Mouse (Mus musculus) CH12.LX (cell line): ENCODE measurements around the gene Slc36a3. TPM values are rescaled to one million over a fixed set of nuclear protein-coding genes. Genes with fewer than 3 reads are reported as not detected.

ENCODE experiments used
- DNase-seq: peaks from one replicate; pipeline ENCODE4 v3.0.0-alpha.2; 2013; ENCODE audit errors: extremely low read depth
- H3K27ac ChIP-seq: 2 replicates; pipeline ENCODE4 v1.5.1; 2012; ENCODE audit warnings: low read depth, mild to moderate bottlenecking, control low read depth, moderate library complexity; ENCODE audit not compliant: insufficient read depth
- H3K27me3 ChIP-seq: replicated peaks from 2 replicates; pipeline ENCODE3; 2012; ENCODE audit warnings: inconsistent platforms
- H3K36me3 ChIP-seq, 2 experiments: replicated peaks in 1 of 2; 2 replicates each; pipeline versions ENCODE3 to v1.6.1; 2012; ENCODE audit warnings: inconsistent platforms in 1 of 2, low read length in 1 of 2, mild to moderate bottlenecking in 1 of 2, mixed read lengths in 1 of 2, moderate library complexity in 1 of 2; ENCODE audit not compliant: control insufficient read depth in 1 of 2, insufficient read depth in 1 of 2
- H3K4me1 ChIP-seq, 2 experiments: 2 replicates each; pipeline ENCODE4 v1.6.1; 2012; ENCODE audit warnings: inconsistent platforms in 1 of 2, moderate library complexity in 1 of 2; ENCODE audit not compliant: insufficient read depth in 2 of 2, control insufficient read depth in 1 of 2
- H3K4me2 ChIP-seq: 2 replicates; pipeline ENCODE4 v1.6.1; 2012; ENCODE audit warnings: low read depth, mild to moderate bottlenecking, control low read depth; ENCODE audit not compliant: poor library complexity, insufficient read depth, severe bottlenecking
- H3K4me3 ChIP-seq, 3 experiments: fragments of 150-350 bp in 1 of 3; sonication (generic) in 1 of 3; replicated peaks in 1 of 3; 2 replicates each; pipeline versions ENCODE3 to v1.5.1; 2011 to 2012; ENCODE audit warnings: low read depth in 2 of 3, low read length in 2 of 3, mild to moderate bottlenecking in 2 of 3, moderate library complexity in 2 of 3, control low read depth in 1 of 3, improper control_type of control experiment in 1 of 3, inconsistent platforms in 1 of 3, mixed read lengths in 1 of 3; ENCODE audit not compliant: poor library complexity in 1 of 3
- H3K79me2 ChIP-seq: replicated peaks from 2 replicates; pipeline ENCODE4 v1.6.1; 2012; ENCODE audit warnings: mild to moderate bottlenecking, moderate library complexity; ENCODE audit not compliant: control insufficient read depth, poor library complexity, insufficient read depth, severe bottlenecking; ENCODE audit errors: extremely low read depth
- H3K9ac ChIP-seq: 2 replicates; pipeline ENCODE4 v1.6.1; 2012; ENCODE audit warnings: low read depth, mild to moderate bottlenecking, control low read depth, moderate library complexity; ENCODE audit not compliant: insufficient read depth
- H3K9me3 ChIP-seq: replicated peaks from 2 replicates; pipeline ENCODE3; 2012; ENCODE audit warnings: low read length, inconsistent platforms, mixed read lengths
- BHLHE40 ChIP-seq: IDR thresholded peaks from 2 replicates; pipeline ENCODE4 v1.6.1; 2011; ENCODE audit warnings: mild to moderate bottlenecking, low read depth, low read length, improper control_type of control experiment
- CHD1 ChIP-seq: IDR thresholded peaks from 2 replicates; pipeline ENCODE4 v1.6.1; 2012; ENCODE audit warnings: low read depth, low read length, improper control_type of control experiment, inconsistent platforms
- CHD2 ChIP-seq: IDR thresholded peaks from 2 replicates; pipeline ENCODE4 v1.6.1; 2011; ENCODE audit warnings: low read length, improper control_type of control experiment
- CTCF ChIP-seq, 2 experiments: IDR thresholded peaks in 1 of 2; conservative IDR thresholded peaks in 1 of 2; 2 replicates each; pipeline ENCODE4 v1.5.1; 2011 to 2012; ENCODE audit warnings: low read depth in 2 of 2, low read length in 2 of 2, improper control_type of control experiment in 1 of 2, inconsistent platforms in 1 of 2, mild to moderate bottlenecking in 1 of 2, moderate library complexity in 1 of 2
- E2F4 ChIP-seq: IDR thresholded peaks from 2 replicates; pipeline ENCODE4 v1.6.1; 2011; ENCODE audit warnings: low read depth, low read length, improper control_type of control experiment; ENCODE audit not compliant: insufficient replicate concordance
- ELF1 ChIP-seq: IDR thresholded peaks from 2 replicates; pipeline ENCODE4 v1.6.1; 2014; ENCODE audit warnings: low read depth, mild to moderate bottlenecking, inconsistent platforms, low read length, improper control_type of control experiment
- EP300 ChIP-seq: IDR thresholded peaks from 2 replicates; pipeline ENCODE4 v1.6.1; 2011; ENCODE audit warnings: low read length, improper control_type of control experiment
- ETS1 ChIP-seq: conservative IDR thresholded peaks from 2 replicates; pipeline ENCODE4 v1.6.1; 2012; ENCODE audit warnings: low read depth, mild to moderate bottlenecking, inconsistent platforms, low read length, improper control_type of control experiment, moderate library complexity
- GABPA ChIP-seq: IDR thresholded peaks from 2 replicates; pipeline ENCODE4 v1.6.1; 2012; ENCODE audit warnings: low read depth, low read length, improper control_type of control experiment, inconsistent platforms; ENCODE audit not compliant: insufficient replicate concordance
- HCFC1 ChIP-seq: IDR thresholded peaks from 2 replicates; pipeline ENCODE4 v1.6.1; 2012; ENCODE audit warnings: low read depth, mild to moderate bottlenecking, inconsistent platforms, low read length, improper control_type of control experiment
- IRF4 ChIP-seq: IDR thresholded peaks from 2 replicates; pipeline ENCODE4 v1.6.1; 2014; ENCODE audit warnings: low read depth, mild to moderate bottlenecking, inconsistent platforms, low read length, improper control_type of control experiment
- JUN ChIP-seq: IDR thresholded peaks from 2 replicates; pipeline ENCODE4 v1.6.1; 2011; ENCODE audit warnings: low read depth, mild to moderate bottlenecking, low read length, improper control_type of control experiment, moderate library complexity; ENCODE audit not compliant: insufficient read depth
- JUND ChIP-seq: conservative IDR thresholded peaks from 2 replicates; pipeline ENCODE4 v1.6.1; 2011; ENCODE audit warnings: low read depth, low read length, improper control_type of control experiment
- KAT2A ChIP-seq: IDR thresholded peaks from 2 replicates; pipeline ENCODE4 v1.6.1; 2012; ENCODE audit warnings: low read length, improper control_type of control experiment, inconsistent platforms; ENCODE audit not compliant: insufficient replicate concordance
- MAFK ChIP-seq: IDR thresholded peaks from 2 replicates; pipeline ENCODE4 v1.6.1; 2011; ENCODE audit warnings: low read length, improper control_type of control experiment; ENCODE audit not compliant: insufficient replicate concordance
- MAX ChIP-seq: IDR thresholded peaks from 2 replicates; pipeline ENCODE4 v1.6.1; 2011; ENCODE audit warnings: low read length, improper control_type of control experiment
- MAZ ChIP-seq: IDR thresholded peaks from 2 replicates; pipeline ENCODE4 v1.6.1; 2012; ENCODE audit warnings: low read depth, mild to moderate bottlenecking, inconsistent platforms, low read length, improper control_type of control experiment, moderate library complexity
- MEF2A ChIP-seq: IDR thresholded peaks from 2 replicates; pipeline ENCODE4 v1.6.1; 2014; ENCODE audit warnings: low read depth, mild to moderate bottlenecking, inconsistent platforms, low read length, improper control_type of control experiment, borderline replicate concordance
- MXI1 ChIP-seq: IDR thresholded peaks from 2 replicates; pipeline ENCODE4 v1.6.1; 2011; ENCODE audit warnings: mild to moderate bottlenecking, low read depth, low read length, improper control_type of control experiment
- MYC ChIP-seq: IDR thresholded peaks from 2 replicates; pipeline ENCODE4 v1.6.1; 2011; ENCODE audit warnings: low read depth, mild to moderate bottlenecking, improper control_type of control experiment, low read length
- NELFE ChIP-seq: IDR thresholded peaks from 2 replicates; pipeline ENCODE4 v1.6.1; 2011; ENCODE audit warnings: low read depth, low read length, improper control_type of control experiment
- NRF1 ChIP-seq: IDR thresholded peaks from 2 replicates; pipeline ENCODE4 v1.6.1; 2014; ENCODE audit warnings: low read depth, mild to moderate bottlenecking, inconsistent platforms, low read length, improper control_type of control experiment, moderate library complexity
- PAX5 ChIP-seq: IDR thresholded peaks from 2 replicates; pipeline ENCODE4 v1.6.1; 2012; ENCODE audit warnings: low read length, inconsistent platforms, mixed read lengths
- POLR2A ChIP-seq: IDR thresholded peaks from 2 replicates; pipeline ENCODE4 v1.6.1; 2011; ENCODE audit warnings: low read depth, mild to moderate bottlenecking, improper control_type of control experiment, low read length
- RAD21 ChIP-seq: IDR thresholded peaks from 2 replicates; pipeline ENCODE4 v1.6.1; 2011; ENCODE audit warnings: low read depth, mild to moderate bottlenecking, low read length, improper control_type of control experiment, moderate library complexity
- RCOR1 ChIP-seq: conservative IDR thresholded peaks from 2 replicates; pipeline ENCODE4 v1.6.1; 2012; ENCODE audit warnings: low read depth, mild to moderate bottlenecking, inconsistent platforms, low read length, improper control_type of control experiment
- SIN3A ChIP-seq: IDR thresholded peaks from 2 replicates; pipeline ENCODE4 v1.6.1; 2012; ENCODE audit warnings: low read length, improper control_type of control experiment, inconsistent platforms
- SMC3 ChIP-seq: IDR thresholded peaks from 2 replicates; pipeline ENCODE4 v1.6.1; 2011; ENCODE audit warnings: low read depth, low read length, improper control_type of control experiment
- TBP ChIP-seq: conservative IDR thresholded peaks from 2 replicates; pipeline ENCODE4 v1.6.1; 2011; ENCODE audit warnings: low read depth, low read length, improper control_type of control experiment
- TCF12 ChIP-seq: IDR thresholded peaks from 2 replicates; pipeline ENCODE4 v1.6.1; 2014; ENCODE audit warnings: low read depth, mild to moderate bottlenecking, inconsistent platforms, low read length, improper control_type of control experiment
- UBTF ChIP-seq: IDR thresholded peaks from 2 replicates; pipeline ENCODE4 v1.6.1; 2012; ENCODE audit warnings: low read depth, mild to moderate bottlenecking, inconsistent platforms, low read length, improper control_type of control experiment, moderate library complexity
- USF1 ChIP-seq: IDR thresholded peaks from 2 replicates; pipeline ENCODE4 v1.6.1; 2014; ENCODE audit warnings: low read depth, mild to moderate bottlenecking, inconsistent platforms, low read length, improper control_type of control experiment
- USF2 ChIP-seq: conservative IDR thresholded peaks from 2 replicates; pipeline ENCODE4 v1.6.1; 2011; ENCODE audit warnings: low read depth, low read length, improper control_type of control experiment
- ZC3H11A ChIP-seq: IDR thresholded peaks from 2 replicates; pipeline ENCODE4 v1.6.1; 2012; ENCODE audit warnings: low read depth, mild to moderate bottlenecking, inconsistent platforms, low read length, improper control_type of control experiment
- ZKSCAN1 ChIP-seq: IDR thresholded peaks from 2 replicates; pipeline ENCODE4 v1.6.1; 2012; ENCODE audit warnings: low read depth, inconsistent platforms, low read length, improper control_type of control experiment, borderline replicate concordance
- ZMIZ1 ChIP-seq: IDR thresholded peaks from 2 replicates; pipeline ENCODE4 v1.6.1; 2012; ENCODE audit warnings: low read depth, mild to moderate bottlenecking, inconsistent platforms, low read length, improper control_type of control experiment
- ZNF384 ChIP-seq: IDR thresholded peaks from 2 replicates; pipeline ENCODE4 v1.6.1; 2012; ENCODE audit warnings: low read depth, low read length, improper control_type of control experiment, inconsistent platforms
- dilution Hi-C: fragments of 300-500 bp; cut with MboI; formaldehyde crosslinking; loops from 2 replicates; pipeline ENCODE4 v1.14.3; 2020; ENCODE audit warnings: low sequenced_read_pairs; ENCODE audit not compliant: extremely low pct_unique_long_range_greater_than_20kb, extremely low pct_ligation_motif_present
- in situ Hi-C: fragments of 300-500 bp; cut with MboI; formaldehyde crosslinking; loops from 3 replicates; pipeline ENCODE4 v1.14.3; 2019; ENCODE audit warnings: low sequenced_read_pairs, low pct_ligation_motif_present, low pct_unique_long_range_greater_than_20kb, mixed read lengths
- polyA plus RNA-seq: library from polyadenylated mRNA; unstranded; fragments of >175 nt; gene quantifications from 2 replicates; pipeline ENCODE4 v1.2.1, GENCODE M21; 2012; ENCODE audit warnings: low read depth; ENCODE audit not compliant: insufficient read length
- total RNA-seq, 2 experiments: library from RNA; depleted of rRNA; stranded (reverse); fragments of 300-350 nt in 1 of 2; fragments of >200 nt in 1 of 2; gene quantifications; 2 replicates each; pipeline ENCODE4 v1.2.3; 2012 to 2014

Gene Slc36a3
- total and polyA plus RNA-seq, 3 experiments, result 0.72 to 1.5 (median 0.72) TPM

GRCm38 (mm10) chr11:55113209-55113860 lies 38.2 kb downstream of the Slc36a3 start:
- Histone ChIP-seq H3K9ac (peak overlapping the region; percentile 27; the same call in 1 of the 2 replicates), H3K4me3 (peak overlapping the region in 1 of 3 experiments; percentile 19), H3K36me3 (peaks cover 15 to 28% of the 10 kb centered on the region in 2 experiments), H3K79me2 (no peaks in the 10 kb centered on the region), H3K9me3 (no peaks in the 10 kb centered on the region), H3K4me1 (peaks cover 10 to 33% of the 10 kb centered on the region in 2 experiments), H3K27ac (peak overlapping the region; percentile 58), H3K27me3 (no peaks in the 10 kb centered on the region), H3K4me2 (peak overlapping the region; percentile 48)
- dilution Hi-C loops, result no loop called here
- peak; percentile 87 for DNase-seq
- in situ Hi-C loops, result no loop called here
- TF ChIP-seq POLR2A (peak; percentile 75), TCF12 (0 out of 2 replicates have a peak, but pooled peaks have one; percentile 66), ZNF384 (no peak), E2F4 (0 out of 2 replicates have a peak, but pooled peaks have one; percentile 17), KAT2A (0 out of 2 replicates have a peak, but pooled peaks have one; percentile 34), ZC3H11A (no peak), MAX (peak; percentile 81), RCOR1 (0 out of 2 replicates have a peak, but pooled peaks have one; percentile 37), ELF1 (peak; percentile 73), MAZ (peak; percentile 75), IRF4 (peak; percentile 87), BHLHE40 (peak; percentile 29; the same call in 1 of the 2 replicates), ZMIZ1 (peak; percentile 59; the same call in 1 of the 2 replicates), ETS1 (peak; percentile 51; the same call in 1 of the 2 replicates), GABPA (no peak), MYC (peak; percentile 81), USF2 (0 out of 2 replicates have a peak, but pooled peaks have one; percentile 8), CHD1 (0 out of 2 replicates have a peak, but pooled peaks have one; percentile 65), HCFC1 (peak; percentile 65; the same call in 1 of the 2 replicates), ZKSCAN1 (no peak), MAFK (no peak), TBP (no peak; the same call in none of the 2 replicates), NELFE (peak; percentile 77), JUND (no peak), USF1 (peak; percentile 21; the same call in 1 of the 2 replicates), SMC3 (no peak; the same call in 1 of the 2 replicates), RAD21 (no peak; the same call in 1 of the 2 replicates), NRF1 (peak; percentile 7; the same call in 1 of the 2 replicates), CTCF (conservative IDR thresholded peaks at IDR 0.05 in 1 of 2, IDR thresholded peaks at IDR 0.05 in 1 of 2; ENCODE audit: low read depth in 2 of 2, low read length in 2 of 2) (no peak), PAX5 (no peak), CHD2 (peak; percentile 89), SIN3A (peak; percentile 81; the same call in 1 of the 2 replicates), EP300 (peak; percentile 43; the same call in 1 of the 2 replicates), MEF2A (no peak; the same call in 1 of the 2 replicates), JUN (no peak), MXI1 (peak; percentile 74; the same call in 1 of the 2 replicates), UBTF (peak; percentile 66; the same call in 1 of the 2 replicates)
